Mouse (Mus musculus) ZHBTc4 (cell line): ENCODE measurements around the gene Hadhb.
A peak's percentile ranks its signal among the peaks of the same experiment; 100 is the strongest.

Experiments used
- DNase-seq: peaks from one replicate; pipeline ENCODE4 v3.0.0-alpha.2; 2011; ENCODE audit warnings: low read depth, low spot score

Gene Hadhb

DNA sequence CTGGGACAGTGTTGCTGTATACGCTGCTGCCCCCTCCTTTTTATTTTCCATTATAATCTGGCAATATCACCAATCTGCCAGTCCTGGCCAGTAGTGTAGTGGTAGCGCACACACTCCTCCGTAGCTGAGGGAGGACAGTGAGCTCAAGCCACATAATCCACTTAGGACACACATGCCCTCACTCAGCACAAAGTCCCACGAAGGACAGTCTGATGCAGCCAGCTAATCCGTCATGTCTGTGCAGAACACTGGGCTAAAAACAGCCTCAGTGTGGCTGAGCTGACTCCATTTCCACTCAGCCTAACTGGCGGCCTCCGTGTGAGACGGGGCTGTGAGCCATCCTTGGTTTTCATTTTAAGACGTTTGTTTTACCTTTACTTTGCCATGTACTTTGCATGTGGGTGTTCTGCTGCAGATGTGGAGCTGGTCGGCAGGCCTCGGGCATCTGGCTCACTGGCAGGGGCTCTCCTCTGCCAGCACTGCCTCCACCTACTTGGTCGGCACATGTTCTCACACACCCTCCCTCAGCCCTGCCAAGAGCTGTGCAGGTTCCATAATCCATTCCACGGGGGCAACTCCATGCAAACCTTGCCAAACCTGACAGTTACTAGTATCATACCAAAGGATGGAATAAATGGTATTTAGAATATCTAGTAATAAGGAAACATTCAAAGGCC is 27.0 kb upstream of the Hadhb start:
- no peak for DNase-seq

- DNase-seq: no peak
Observed at GRCm38 (mm10) chr5:30128680-30129079, 26.4 kb upstream of the Hadhb start.

DNA sequence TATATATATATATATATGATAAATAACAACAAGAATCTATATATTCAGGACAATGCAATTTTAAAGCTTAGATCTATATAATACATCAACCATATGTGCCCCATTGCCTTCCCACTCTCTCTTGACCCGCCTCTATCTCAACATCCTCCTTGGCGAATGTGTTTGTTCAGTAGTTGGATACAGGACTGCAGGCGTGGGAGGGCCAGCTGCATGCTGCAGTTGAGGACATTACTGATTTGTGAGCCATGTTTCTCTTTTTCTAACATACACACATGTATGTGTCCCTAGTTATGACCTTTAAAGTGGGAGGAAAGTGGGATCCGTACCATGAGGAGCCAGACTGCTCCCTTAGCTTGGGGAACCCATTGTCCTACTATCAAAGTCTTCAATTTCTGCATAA is 23.8 kb upstream of the Hadhb start:
- DNase-seq: no peak

- no peak for DNase-seq
Observed at GRCm38 (mm10) chr5:30132173-30132572, 22.9 kb upstream of the Hadhb start.

DNA sequence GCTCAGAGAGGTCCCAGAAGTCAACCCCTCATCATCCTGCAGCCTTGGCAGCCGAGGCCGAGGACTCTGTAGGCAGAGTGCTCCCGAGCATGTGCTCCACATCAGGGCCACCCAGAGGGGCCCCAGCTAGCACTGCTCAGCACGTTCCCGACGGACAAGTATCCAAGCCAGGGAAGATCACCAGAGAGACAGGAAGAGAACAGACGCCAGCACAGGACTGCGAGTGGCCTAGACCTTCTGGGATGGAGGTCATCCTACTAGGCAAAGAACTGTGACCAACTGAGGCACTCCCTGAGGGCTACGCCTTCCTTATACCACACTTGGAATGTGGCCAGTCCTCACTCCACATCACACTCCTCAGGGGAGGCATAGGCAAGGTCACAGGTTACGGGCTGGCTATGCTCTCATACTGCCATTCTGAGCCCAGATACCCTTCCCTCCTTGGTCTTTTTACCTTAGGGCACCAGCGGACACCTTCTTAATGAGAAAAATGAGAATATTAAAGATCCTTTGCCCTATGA is 19.3 kb upstream of the Hadhb start:
- DNase-seq: no peak

DNA sequence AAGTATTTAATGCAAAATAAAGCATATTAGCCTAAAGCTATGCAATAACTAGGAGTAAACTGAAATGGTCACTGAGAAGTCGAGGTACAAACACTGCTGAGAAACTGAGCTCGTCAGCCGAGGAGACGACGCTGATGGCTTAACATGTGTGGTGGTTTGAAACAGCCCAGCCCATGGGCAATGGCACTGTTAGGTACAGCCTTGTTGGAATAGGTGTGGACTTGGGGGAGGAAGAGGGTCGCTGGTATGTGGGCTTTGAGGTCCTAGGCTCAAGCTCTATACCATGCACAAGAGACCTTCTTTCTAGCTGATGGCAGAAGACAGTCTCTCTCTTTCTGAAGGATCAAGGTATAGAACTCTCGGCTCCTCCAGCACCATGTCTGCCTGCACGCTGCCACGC is 17.8 kb upstream of the Hadhb start:
- no peak for DNase-seq

GRCm38 (mm10) chr5:30138193-30138592 is 16.9 kb upstream of the Hadhb start:
- no peak for DNase-seq

DNA sequence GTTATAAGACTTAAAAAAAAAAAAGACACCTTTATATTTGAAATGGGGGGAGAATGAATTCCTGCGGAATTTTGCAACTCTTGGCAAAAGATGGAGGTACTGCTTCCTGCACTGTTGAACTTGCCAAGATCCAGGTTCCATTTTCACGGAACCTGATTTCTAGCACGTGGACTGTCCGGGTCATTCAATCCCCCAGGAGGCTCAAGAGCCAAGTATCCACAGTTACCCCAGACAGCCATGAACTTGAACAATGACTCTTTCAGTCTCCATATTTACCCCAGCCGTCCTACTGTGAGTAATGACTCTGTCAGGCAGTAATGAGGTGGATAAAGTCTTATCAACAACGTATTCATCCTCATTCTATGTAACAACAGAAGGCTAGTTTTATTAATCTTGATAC is 8.5 kb upstream of the Hadhb start:
- no peak for DNase-seq

DNA sequence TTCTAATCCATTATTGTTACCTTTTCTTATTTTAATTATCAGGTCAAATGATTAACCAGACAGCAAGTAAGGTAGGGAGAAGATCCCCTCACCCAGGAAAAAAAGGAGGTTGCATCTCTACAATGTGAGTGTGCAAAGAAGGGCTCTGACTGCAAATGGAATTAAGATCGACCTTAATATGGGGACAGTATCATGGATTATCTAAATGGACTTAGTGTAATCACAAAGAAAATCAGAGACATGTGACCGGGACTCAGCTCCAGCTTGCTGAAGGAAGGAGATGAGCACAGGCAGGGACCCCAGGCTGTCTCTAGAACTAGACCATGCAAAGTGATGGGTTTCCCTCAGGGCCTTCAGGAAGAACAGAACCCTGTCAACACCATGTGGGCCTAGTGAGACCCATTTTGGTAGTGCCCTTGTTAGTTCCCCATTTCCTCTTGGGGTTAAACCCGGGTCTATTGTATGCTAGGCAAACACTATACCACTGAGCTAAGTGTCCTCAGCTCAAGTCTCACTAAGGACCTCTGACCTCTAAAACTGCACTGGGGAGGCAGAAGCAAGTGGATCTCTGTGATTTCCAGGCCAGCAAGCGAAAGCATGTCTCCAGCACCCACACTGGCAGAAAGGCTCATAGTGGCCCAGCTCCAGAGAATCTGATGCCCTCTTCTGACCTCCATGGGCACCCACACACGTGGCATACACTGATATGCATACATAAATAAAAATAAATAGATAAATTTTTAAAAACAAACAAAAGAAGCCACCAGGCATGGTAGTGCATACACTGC is 6.7 kb upstream of the Hadhb start:
- no peak for DNase-seq

DNA sequence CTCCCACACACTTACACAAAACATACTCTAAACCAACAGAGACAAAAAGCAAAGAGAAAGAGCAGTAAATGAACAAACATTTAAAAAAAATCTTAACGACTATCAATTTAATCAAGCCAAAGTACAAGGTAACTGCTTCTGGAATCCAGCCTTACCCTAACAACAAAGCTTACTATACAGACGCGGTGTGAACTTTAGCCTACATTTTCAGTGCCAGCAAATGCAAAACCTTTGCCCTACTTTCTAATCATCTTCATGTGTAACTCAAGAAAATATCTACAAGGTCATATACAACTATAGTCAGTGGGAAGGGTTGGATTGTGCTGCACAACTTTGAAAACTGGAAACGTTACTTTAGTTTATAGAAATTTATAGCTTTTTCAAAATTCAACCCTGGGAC is 3.0 kb upstream of the Hadhb start:
- DNase-seq: no peak

GRCm38 (mm10) chr5:30152413-30152812 is 2.6 kb upstream of the Hadhb start:
- no peak for DNase-seq

- no peak for DNase-seq
Observed at GRCm38 (mm10) chr5:30153222-30153621, 1.8 kb upstream of the Hadhb start.

DNA sequence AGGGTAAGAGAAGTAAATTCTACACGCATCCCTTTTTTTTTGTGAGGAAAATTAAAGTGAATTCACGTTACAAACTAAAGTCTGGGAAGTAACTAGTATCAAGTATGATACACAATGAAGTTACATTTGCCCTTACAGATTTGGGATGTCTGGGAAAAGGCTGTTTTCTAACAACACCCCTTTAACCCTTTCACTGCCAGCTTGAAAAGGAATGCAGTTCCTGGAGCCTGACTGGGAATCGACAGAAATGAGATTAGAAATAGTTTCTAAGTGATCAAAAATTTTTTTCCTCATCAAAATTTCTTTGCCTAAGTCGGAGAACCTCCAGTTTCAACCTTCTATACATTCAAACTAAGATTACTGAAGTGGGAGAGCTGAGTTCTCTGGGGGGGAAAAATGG is 1.0 kb upstream of the Hadhb start:
- DNase-seq: peak; percentile 43

DNA sequence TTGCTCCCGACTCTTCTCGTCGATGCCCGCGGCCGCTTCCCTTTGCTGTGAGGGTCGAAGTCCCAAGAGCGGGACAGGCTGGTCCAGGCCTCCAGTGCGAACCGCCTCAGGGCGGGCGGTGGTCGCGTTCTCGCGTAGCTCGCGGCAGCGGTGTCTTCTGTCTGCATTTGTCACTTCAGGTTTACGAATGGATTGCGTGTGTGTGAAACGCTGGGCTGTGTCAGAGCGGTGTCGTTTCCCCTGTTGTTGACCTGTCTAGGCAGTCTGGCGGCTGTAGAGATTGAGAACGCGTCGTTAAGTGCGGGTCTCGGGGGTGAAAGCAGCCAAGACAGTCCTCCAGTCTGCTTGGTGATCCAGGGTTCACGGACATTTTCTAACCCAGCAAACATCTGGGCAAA is 346 bp downstream of the Hadhb start:
- DNase-seq: no peak

GRCm38 (mm10) chr5:30155821-30156629 is 977 bp downstream of the Hadhb start:
- no peak for DNase-seq

DNA sequence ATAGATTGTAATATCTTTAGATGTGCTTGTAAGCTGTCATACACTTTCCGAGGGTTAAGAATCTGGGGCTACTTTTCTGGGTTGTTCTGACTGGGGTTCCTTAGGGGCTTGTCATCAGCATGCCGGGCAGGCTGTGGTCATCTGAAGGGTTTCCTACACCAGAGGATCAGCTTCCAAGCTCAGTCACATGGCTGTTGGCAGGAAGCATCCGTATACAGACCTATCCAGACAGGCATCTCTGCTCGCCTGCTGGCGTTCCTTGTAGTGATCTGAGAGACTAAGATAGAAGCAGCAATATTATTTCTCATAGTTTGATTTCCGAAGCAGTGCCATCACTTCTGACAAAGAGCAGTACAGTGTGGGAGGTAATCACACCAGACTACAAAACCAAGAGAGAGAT is 4.6 kb downstream of the Hadhb start:
- no peak for DNase-seq

GRCm38 (mm10) chr5:30161836-30162235 is 6.8 kb downstream of the Hadhb start:
- DNase-seq: no peak

- DNase-seq: no peak
Observed at GRCm38 (mm10) chr5:30162339-30162738, 7.3 kb downstream of the Hadhb start.

- DNase-seq: no peak
Observed at GRCm38 (mm10) chr5:30165234-30165946, 10.3 kb downstream of the Hadhb start.

- DNase-seq: no peak
Observed at GRCm38 (mm10) chr5:30170303-30170940, 15.4 kb downstream of the Hadhb start.

GRCm38 (mm10) chr5:30172115-30172514 is 17.1 kb downstream of the Hadhb start:
- no peak for DNase-seq
